Mouse (Mus musculus) intestine, embryonic 16.5 days (tissue): ENCODE data around the gene Ttll10. TPM values are rescaled to one million over a fixed set of nuclear protein-coding genes. Genes with fewer than 3 reads are reported as not detected.
A peak's percentile ranks its signal among the peaks of the same experiment; 100 is the strongest.

Experiments used
- ATAC-seq: fragments of 200-750 bp; cut with Nextera tagmentation; 2 replicates; pipeline ENCODE4 v1.8.0; 2017; ENCODE audit warnings: moderate TSS enrichment, moderate library complexity
- H3K27ac ChIP-seq: fragments of 300-500 bp; sonication (generic); 2 replicates; pipeline ENCODE4 v1.5.1; 2014; ENCODE audit warnings: mild to moderate bottlenecking, low read length
- H3K27me3 ChIP-seq: fragments of 300-500 bp; sonication (generic); replicated peaks from 2 replicates; pipeline ENCODE4 v1.6.1; 2014; ENCODE audit warnings: low read length, control low read depth, mixed read lengths; ENCODE audit not compliant: control insufficient read depth, insufficient read depth
- H3K36me3 ChIP-seq: fragments of 300-500 bp; sonication (generic); 2 replicates; pipeline ENCODE4 v1.6.1; 2014; ENCODE audit warnings: low read length, control low read depth; ENCODE audit not compliant: control insufficient read depth, insufficient read depth
- H3K4me1 ChIP-seq: fragments of 300-500 bp; sonication (generic); 2 replicates; pipeline ENCODE4 v1.6.1; 2014; ENCODE audit warnings: low read length, control low read depth, mixed read lengths; ENCODE audit not compliant: control insufficient read depth, insufficient read depth
- H3K4me2 ChIP-seq: fragments of 300-500 bp; sonication (generic); 2 replicates; pipeline ENCODE4 v1.6.1; 2014; ENCODE audit warnings: low read depth, low read length, control low read depth
- H3K4me3 ChIP-seq: fragments of 300-500 bp; sonication (generic); 2 replicates; pipeline ENCODE4 v1.5.1; 2014; ENCODE audit warnings: mild to moderate bottlenecking, low read length
- H3K9ac ChIP-seq: fragments of 300-500 bp; sonication (generic); 2 replicates; pipeline ENCODE4 v1.6.1; 2014; ENCODE audit warnings: low read depth, low read length
- H3K9me3 ChIP-seq: fragments of 300-500 bp; sonication (generic); 2 replicates; pipeline ENCODE4 v1.6.1; 2016; ENCODE audit warnings: low read length, control low read depth; ENCODE audit not compliant: control insufficient read depth
- WGBS: fragments of 180-500 bp; shearing (Covaris S2); extraction: QIAGEN DNeasy Blood & Tissue Kit; methylation state at CpG from one replicate; pipeline ENCODE4 v1.1.7; 2014; 5-methylcytosine and 5-hydroxymethylcytosine counted together
- polyA plus RNA-seq: library from polyadenylated mRNA; unstranded; fragments of >200 nt; fragmentation: Nextera tagmentation; extraction: Ambion mirVana; gene quantifications from 2 replicates; pipeline ENCODE4 v1.2.1, GENCODE M21; 2015

The Ttll10 gene
- polyA plus RNA-seq, 1 experiment from 2014 or later = 4.2 TPM

- Histone ChIP-seq H3K9me3 (no peaks in the 10 kb centered on the region), H3K9ac (no peak overlapping the region), H3K4me1 (peaks cover 13% of the 10 kb centered on the region), H3K27me3 (no peaks in the 10 kb centered on the region), H3K4me3 (no peak overlapping the region), H3K4me2 (no peak overlapping the region), H3K27ac (no peak overlapping the region), H3K36me3 (no peaks in the 10 kb centered on the region)
- 0 out of 2 replicates have a peak, but pooled peaks have one; percentile 2 for ATAC-seq
- WGBS = 56% methylated on average over 2 of the region's 2 CpGs
Measured at GRCm38 (mm10) chr4:156070716-156071115, 11.5 kb upstream of the Ttll10 start.

- peaks cover 13% of the 10 kb centered on the region for H3K4me1 ChIP-seq
- H3K9ac ChIP-seq = no peak overlapping the region
- H3K27ac ChIP-seq = no peak overlapping the region
- WGBS = 74% methylated on average over 6 of the region's 6 CpGs
- H3K9me3 ChIP-seq = no peaks in the 10 kb centered on the region
- no peaks in the 10 kb centered on the region for H3K36me3 ChIP-seq
- 0 out of 2 replicates have a peak, but pooled peaks have one; percentile 7 for ATAC-seq
- no peak overlapping the region for H3K4me3 ChIP-seq
- no peaks in the 10 kb centered on the region for H3K27me3 ChIP-seq
- H3K4me2 ChIP-seq = no peak overlapping the region
Measured at GRCm38 (mm10) chr4:156070276-156070675, 11.1 kb upstream of the Ttll10 start.

GRCm38 (mm10) chr4:156069701-156070100 lies 10.5 kb upstream of the Ttll10 start:
- 93% methylated on average over 8 of the region's 8 CpGs for WGBS
- no peak overlapping the region for H3K27ac ChIP-seq
- H3K36me3 ChIP-seq = no peaks in the 10 kb centered on the region
- no peak overlapping the region for H3K4me2 ChIP-seq
- ATAC-seq = no peak
- H3K9me3 ChIP-seq = no peaks in the 10 kb centered on the region
- H3K9ac ChIP-seq = no peak overlapping the region
- no peaks in the 10 kb centered on the region for H3K27me3 ChIP-seq
- H3K4me3 ChIP-seq = no peak overlapping the region
- peaks cover 13% of the 10 kb centered on the region for H3K4me1 ChIP-seq

GRCm38 (mm10) chr4:156067256-156067949 lies 8.2 kb upstream of the Ttll10 start:
- Histone ChIP-seq H3K4me1 (peaks cover 15% of the 10 kb centered on the region), H3K4me3 (no peak overlapping the region), H3K27me3 (no peaks in the 10 kb centered on the region), H3K4me2 (no peak overlapping the region), H3K27ac (no peak overlapping the region), H3K9me3 (no peaks in the 10 kb centered on the region), H3K9ac (no peak overlapping the region; the same call in 1 of the 2 replicates), H3K36me3 (no peaks in the 10 kb centered on the region)
- no peak for ATAC-seq
- 58% methylated on average over 5 of the region's 5 CpGs for WGBS

GRCm38 (mm10) chr4:156065156-156065894 lies 6.1 kb upstream of the Ttll10 start:
- Histone ChIP-seq H3K27me3 (no peaks in the 10 kb centered on the region), H3K4me3 (no peak overlapping the region), H3K27ac (no peak overlapping the region), H3K4me2 (no peak overlapping the region), H3K4me1 (peaks cover 11% of the 10 kb centered on the region), H3K9me3 (no peaks in the 10 kb centered on the region), H3K36me3 (no peaks in the 10 kb centered on the region), H3K9ac (no peak overlapping the region)
- 83% methylated on average over 10 of the region's 10 CpGs for WGBS
- no peak for ATAC-seq

- Histone ChIP-seq H3K9ac (no peak overlapping the region), H3K4me2 (no peak overlapping the region), H3K36me3 (no peaks in the 10 kb centered on the region), H3K27ac (peak overlapping the region; percentile 62), H3K9me3 (no peaks in the 10 kb centered on the region), H3K27me3 (no peaks in the 10 kb centered on the region), H3K4me1 (peaks cover 14% of the 10 kb centered on the region; the same call in 1 of the 2 replicates), H3K4me3 (no peak overlapping the region)
- no peak for ATAC-seq
- 77% methylated on average over 9 of the region's 9 CpGs for WGBS
Measured at GRCm38 (mm10) chr4:156064510-156064897, 5.3 kb upstream of the Ttll10 start.

GRCm38 (mm10) chr4:156063861-156064509 lies 4.8 kb upstream of the Ttll10 start:
- H3K9ac ChIP-seq = 0 out of 2 replicates have a peak overlapping the region, but pooled peaks have one; percentile 4

GRCm38 (mm10) chr4:156059713-156060112 lies 499 bp upstream of the Ttll10 start:
- Histone ChIP-seq H3K9me3 (no peaks in the 10 kb centered on the region), H3K4me3 (peak overlapping the region; percentile 59), H3K9ac (peak overlapping the region; percentile 79), H3K27ac (peak overlapping the region; percentile 98), H3K36me3 (no peaks in the 10 kb centered on the region), H3K4me2 (peak overlapping the region; percentile 40), H3K4me1 (peaks cover 14% of the 10 kb centered on the region; the same call in 1 of the 2 replicates), H3K27me3 (no peaks in the 10 kb centered on the region)
- 20% methylated on average over 10 of the region's 10 CpGs for WGBS
- peak; percentile 98 for ATAC-seq

More at GRCm38 (mm10) chr4:156063861-156064509, 4.8 kb upstream of the Ttll10 start:
- 16% methylated on average over 4 of the region's 4 CpGs for WGBS
- Histone ChIP-seq H3K27me3 (no peaks in the 10 kb centered on the region), H3K4me2 (no peak overlapping the region), H3K4me1 (peaks cover 14% of the 10 kb centered on the region; the same call in 1 of the 2 replicates), H3K27ac (peak overlapping the region; percentile 62), H3K9me3 (no peaks in the 10 kb centered on the region), H3K4me3 (no peak overlapping the region), H3K36me3 (no peaks in the 10 kb centered on the region)
- 0 out of 2 replicates have a peak, but pooled peaks have one; percentile 22 for ATAC-seq

GRCm38 (mm10) chr4:156058826-156059225 lies 388 bp downstream of the Ttll10 start:
- no peaks in the 10 kb centered on the region for H3K9me3 ChIP-seq
- no peaks in the 10 kb centered on the region for H3K36me3 ChIP-seq
- WGBS = 51% methylated on average over 9 of the region's 9 CpGs
- H3K27me3 ChIP-seq = no peaks in the 10 kb centered on the region
- ATAC-seq = no peak
- peak overlapping the region; percentile 22; the same call in 1 of the 2 replicates for H3K4me2 ChIP-seq
- H3K4me1 ChIP-seq = peaks cover 15% of the 10 kb centered on the region; the same call in 1 of the 2 replicates
- peak overlapping the region; percentile 98 for H3K27ac ChIP-seq
- H3K4me3 ChIP-seq = peak overlapping the region; percentile 59
- H3K9ac ChIP-seq = peak overlapping the region; percentile 79
